Mouse (Mus musculus): ENCODE data around the gene Tmem107.

DNA sequence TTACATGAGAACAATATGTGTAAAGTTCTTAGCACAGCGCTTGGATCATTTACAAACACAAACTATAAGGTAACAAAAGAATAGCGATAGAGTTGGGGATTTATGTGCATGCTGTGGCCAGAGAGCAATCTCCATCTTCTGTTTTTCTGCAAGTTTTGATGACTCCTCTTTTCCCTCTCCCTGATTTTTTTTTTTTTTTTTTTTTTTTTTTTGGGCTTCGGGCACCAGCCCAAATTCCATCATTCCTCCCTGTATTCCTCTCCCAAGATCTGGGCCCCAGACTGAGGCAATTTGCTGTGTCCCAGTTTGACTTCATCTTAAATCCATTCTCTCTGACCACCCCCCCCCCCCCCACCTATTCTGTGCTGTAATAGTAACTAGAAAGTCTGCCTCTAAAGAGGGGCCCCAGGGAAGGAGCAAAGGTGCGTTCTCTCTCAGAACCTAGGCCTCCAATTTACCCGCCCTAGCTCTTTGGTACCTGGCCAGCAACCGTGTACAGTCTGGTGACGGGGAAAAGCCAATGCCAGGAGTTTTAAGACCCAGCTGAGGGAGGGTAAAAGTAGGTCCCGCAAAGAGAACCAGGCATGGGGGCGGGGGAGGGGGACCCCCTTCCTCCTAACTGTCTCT, 25.9 kb downstream of the Tmem107 start:
- TF ChIP-seq ZC3H11A (IDR thresholded peaks at IDR 0.05; ENCODE audit: borderline replicate concordance, low read depth, low read length) (no peak), HCFC1 (IDR thresholded peaks at IDR 0.05; ENCODE audit: borderline replicate concordance, insufficient read depth, low read length) (no peak)
